Mouse (Mus musculus) intestine, embryonic 15.5 days (tissue): ENCODE data around the gene Sema7a. TPM values are rescaled to one million over a fixed set of nuclear protein-coding genes. Genes with fewer than 3 reads are reported as not detected.
A peak's percentile ranks its signal among the peaks of the same experiment; 100 is the strongest.

Experiments used
- ATAC-seq: fragments of 200-750 bp; cut with Nextera tagmentation; 2 replicates; pipeline ENCODE4 v1.8.0; 2017; ENCODE audit warnings: moderate TSS enrichment, moderate library complexity
- H3K27ac ChIP-seq: fragments of 300-500 bp; sonication (generic); 2 replicates; pipeline ENCODE4 v1.5.1; 2015; ENCODE audit warnings: mild to moderate bottlenecking, inconsistent platforms
- H3K27me3 ChIP-seq: fragments of 300-500 bp; sonication (generic); replicated peaks from 2 replicates; pipeline ENCODE4 v1.6.1; 2015; ENCODE audit warnings: inconsistent platforms
- H3K36me3 ChIP-seq: fragments of 300-500 bp; sonication (generic); 2 replicates; pipeline ENCODE4 v1.6.1; 2015; ENCODE audit warnings: inconsistent platforms
- H3K4me1 ChIP-seq: fragments of 300-500 bp; sonication (generic); replicated peaks from 2 replicates; pipeline ENCODE4 v1.6.1; 2015; ENCODE audit warnings: inconsistent platforms
- H3K4me2 ChIP-seq: fragments of 300-500 bp; sonication (generic); replicated peaks from 2 replicates; pipeline ENCODE4 v1.6.1; 2015; ENCODE audit warnings: mild to moderate bottlenecking, inconsistent platforms
- H3K4me3 ChIP-seq: fragments of 300-500 bp; sonication (generic); replicated peaks from 2 replicates; pipeline ENCODE4 v1.5.1; 2015; ENCODE audit warnings: inconsistent platforms
- H3K9ac ChIP-seq: fragments of 300-500 bp; sonication (generic); 2 replicates; pipeline ENCODE4 v1.6.1; 2015; ENCODE audit warnings: inconsistent platforms
- H3K9me3 ChIP-seq: fragments of 300-500 bp; sonication (generic); 2 replicates; pipeline ENCODE4 v1.6.1; 2016; ENCODE audit warnings: inconsistent platforms
- WGBS: fragments of 180-500 bp; shearing (Covaris S2); methylation state at CpG from one replicate; pipeline ENCODE4 v1.1.7; 2015; 5-methylcytosine and 5-hydroxymethylcytosine counted together
- polyA plus RNA-seq: library from polyadenylated mRNA; unstranded; fragments of >200 nt; fragmentation: Nextera tagmentation; extraction: Ambion mirVana; gene quantifications from 2 replicates; pipeline ENCODE4 v1.2.1, GENCODE M21; 2015

Sema7a gene
- polyA plus RNA-seq, 1 experiment from 2014 or later: 0.89 TPM

DNA sequence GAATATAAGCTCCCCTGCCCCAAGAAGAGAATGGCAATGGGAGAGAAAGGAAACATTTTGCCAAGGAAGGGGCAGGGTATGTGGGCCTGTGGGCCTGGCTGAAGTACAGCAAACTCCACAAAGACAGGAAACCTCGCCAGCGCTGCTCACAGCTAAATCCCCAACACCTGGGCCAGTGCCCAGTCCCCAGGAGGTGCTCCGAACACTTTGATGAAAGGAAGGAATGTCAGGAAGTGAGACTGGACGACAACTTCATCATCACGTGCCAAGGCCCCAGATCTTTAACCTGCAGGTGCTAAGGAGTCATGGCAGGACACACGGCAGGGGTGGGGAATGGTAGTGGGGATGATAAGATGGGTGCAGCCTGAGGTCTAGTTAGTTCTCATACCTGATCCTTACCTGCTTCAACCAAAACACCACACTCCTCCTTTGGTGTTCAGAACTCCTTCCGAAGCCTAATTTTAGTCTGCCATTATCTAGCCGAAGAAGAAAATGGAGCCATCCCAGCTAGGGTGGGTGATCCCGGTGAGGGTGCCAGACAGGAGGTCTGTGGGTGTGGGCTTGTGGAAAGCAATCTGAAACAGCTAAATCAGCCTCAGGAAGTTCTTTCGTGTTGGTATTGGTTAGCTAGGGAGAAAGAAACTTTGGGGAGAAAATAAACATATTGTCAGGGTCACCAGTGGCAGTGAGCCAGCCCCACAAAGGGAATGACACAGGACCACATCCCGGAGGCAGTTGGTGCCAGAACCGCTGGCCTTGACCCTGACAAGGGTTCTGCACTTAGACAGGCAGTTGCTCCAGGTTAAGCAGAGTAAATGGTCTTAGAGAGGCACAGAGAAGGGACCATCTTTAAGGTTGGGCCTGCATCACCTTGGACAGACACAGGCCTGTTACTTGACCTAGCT lies 25.6 kb downstream of the Sema7a start:
- peaks cover 27% of the 10 kb centered on the region for H3K4me1 ChIP-seq
- no peaks in the 10 kb centered on the region for H3K36me3 ChIP-seq
- H3K4me3 ChIP-seq: no peak overlapping the region
- no peak overlapping the region for H3K4me2 ChIP-seq
- 66% methylated on average over 12 of the region's 12 CpGs for WGBS
- no peaks in the 10 kb centered on the region for H3K27me3 ChIP-seq
- ATAC-seq: no peak
- no peak overlapping the region for H3K27ac ChIP-seq
- H3K9ac ChIP-seq: no peak overlapping the region
- H3K9me3 ChIP-seq: no peaks in the 10 kb centered on the region

DNA sequence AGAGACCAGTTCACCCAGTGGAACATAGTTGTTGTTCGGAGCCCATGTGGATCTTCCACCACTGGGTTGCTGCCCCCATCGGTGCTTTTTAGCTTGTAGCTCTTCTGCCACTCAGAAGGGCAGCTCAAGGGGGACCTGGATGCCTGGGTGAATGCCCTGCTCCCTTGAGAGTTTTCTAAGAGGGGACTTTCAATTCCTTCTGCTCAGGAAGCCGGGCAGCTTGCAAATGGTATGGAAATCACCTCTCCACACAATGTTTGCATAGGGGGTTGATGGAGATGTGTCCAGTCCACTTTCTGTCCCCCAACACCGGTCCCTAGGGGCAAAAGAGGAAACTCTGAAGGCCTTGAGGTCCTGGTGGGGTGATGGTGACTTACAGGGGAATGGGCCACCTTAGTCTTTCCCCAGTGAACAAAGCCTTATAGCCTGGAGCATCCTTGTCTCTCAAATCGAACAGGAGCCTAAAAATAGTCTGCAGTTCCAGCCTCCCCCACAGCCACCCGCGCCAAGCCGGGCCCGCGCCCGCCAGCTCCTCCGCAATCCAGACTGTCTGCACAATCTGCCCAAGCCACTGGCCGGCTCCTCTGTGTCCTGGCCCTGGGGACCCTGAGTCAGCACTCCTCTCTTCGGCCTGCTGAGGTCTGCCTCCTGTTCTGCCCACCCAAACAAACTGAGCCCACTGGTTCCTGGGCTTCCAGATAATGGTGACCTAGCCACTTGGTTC lies 27.5 kb downstream of the Sema7a start:
- H3K9ac ChIP-seq: no peak overlapping the region
- ATAC-seq: no peak
- no peak overlapping the region for H3K4me3 ChIP-seq
- H3K4me1 ChIP-seq: peaks cover 27% of the 10 kb centered on the region
- 78% methylated on average over 14 of the region's 14 CpGs for WGBS
- H3K4me2 ChIP-seq: no peak overlapping the region
- no peak overlapping the region for H3K27ac ChIP-seq
- H3K27me3 ChIP-seq: no peaks in the 10 kb centered on the region
- no peaks in the 10 kb centered on the region for H3K36me3 ChIP-seq
- H3K9me3 ChIP-seq: no peaks in the 10 kb centered on the region

DNA sequence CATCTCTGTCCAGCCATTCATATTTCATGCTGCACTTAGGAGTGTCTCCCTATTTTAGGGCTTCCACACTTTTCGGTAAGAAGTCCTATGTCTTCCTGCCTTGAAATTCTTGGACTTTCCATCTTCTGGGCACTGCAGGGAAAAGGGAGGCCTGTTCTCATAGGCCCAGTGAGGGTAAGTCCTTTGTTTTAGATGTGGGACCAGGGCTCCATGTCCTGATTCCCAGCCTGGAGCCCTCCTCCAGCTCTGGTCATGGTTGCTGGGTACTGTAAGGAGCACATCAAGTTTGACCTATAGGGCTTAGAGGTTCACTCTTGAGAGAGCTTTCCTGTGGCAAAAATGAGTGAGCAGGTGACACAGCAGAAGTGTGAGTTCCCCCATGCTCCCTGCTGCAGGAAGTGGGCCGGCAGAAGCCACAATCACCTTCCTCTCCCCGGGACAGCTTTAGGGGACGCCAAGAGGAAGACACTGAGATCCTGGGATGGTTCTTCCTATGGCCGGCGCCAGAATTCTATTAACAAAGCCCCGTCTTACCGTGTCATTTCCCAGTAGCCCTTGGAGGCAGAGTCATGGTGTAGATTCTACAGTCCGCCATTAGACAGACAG lies 28.4 kb downstream of the Sema7a start:
- Histone ChIP-seq H3K27ac (peak overlapping the region; percentile 62), H3K4me3 (no peak overlapping the region), H3K4me2 (0 out of 2 replicates have a peak overlapping the region, but pooled peaks have one; percentile 12), H3K9me3 (no peaks in the 10 kb centered on the region), H3K27me3 (no peaks in the 10 kb centered on the region), H3K36me3 (no peaks in the 10 kb centered on the region), H3K4me1 (peaks cover 33% of the 10 kb centered on the region), H3K9ac (no peak overlapping the region)
- ATAC-seq: no peak
- 89% methylated on average over 9 of the region's 9 CpGs for WGBS

DNA sequence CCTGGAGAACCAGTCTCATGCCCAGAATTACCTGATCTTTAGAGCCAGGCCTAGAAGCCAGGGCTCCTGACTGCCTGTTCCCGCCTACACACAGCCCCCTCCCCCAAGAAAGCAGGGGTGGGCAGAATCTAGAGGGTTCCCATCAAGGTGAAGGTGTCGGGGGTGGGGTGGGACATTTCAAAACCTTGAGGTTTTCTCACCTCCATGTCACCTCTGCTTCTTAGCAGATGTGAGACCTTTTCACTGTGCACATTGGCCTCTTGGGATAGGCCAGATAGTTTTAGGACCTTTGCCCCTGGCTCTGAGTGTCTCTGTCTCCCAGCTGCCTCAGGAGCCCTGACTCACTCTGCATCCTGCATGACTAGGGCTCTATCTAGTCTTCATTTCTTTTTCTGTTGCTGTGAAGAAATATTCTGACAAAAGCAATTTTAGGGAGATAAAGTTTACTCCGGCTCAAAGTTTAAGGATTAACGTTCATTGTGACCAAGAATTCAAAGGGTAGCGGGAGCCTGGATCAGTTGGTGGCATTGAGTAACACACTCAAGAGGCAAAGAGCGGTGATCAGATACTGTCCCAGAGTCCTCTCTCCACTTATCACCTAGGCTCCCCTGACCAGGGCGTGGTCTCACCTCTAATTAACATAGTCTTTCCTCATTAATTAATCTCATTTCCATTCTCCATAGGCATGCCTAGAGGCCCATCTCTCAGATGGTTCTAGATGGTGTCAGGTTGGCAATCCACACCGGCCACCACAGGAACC lies 29.1 kb downstream of the Sema7a start:
- WGBS: 78% methylated on average over 8 of the region's 8 CpGs
- no peaks in the 10 kb centered on the region for H3K27me3 ChIP-seq
- no peaks in the 10 kb centered on the region for H3K9me3 ChIP-seq
- H3K4me1 ChIP-seq: peaks cover 40% of the 10 kb centered on the region
- peak overlapping the region; percentile 62 for H3K27ac ChIP-seq
- H3K4me2 ChIP-seq: peak overlapping the region; percentile 12; the same call in 1 of the 2 replicates
- H3K4me3 ChIP-seq: no peak overlapping the region
- peak; percentile 85 for ATAC-seq
- H3K9ac ChIP-seq: no peak overlapping the region
- no peaks in the 10 kb centered on the region for H3K36me3 ChIP-seq

DNA sequence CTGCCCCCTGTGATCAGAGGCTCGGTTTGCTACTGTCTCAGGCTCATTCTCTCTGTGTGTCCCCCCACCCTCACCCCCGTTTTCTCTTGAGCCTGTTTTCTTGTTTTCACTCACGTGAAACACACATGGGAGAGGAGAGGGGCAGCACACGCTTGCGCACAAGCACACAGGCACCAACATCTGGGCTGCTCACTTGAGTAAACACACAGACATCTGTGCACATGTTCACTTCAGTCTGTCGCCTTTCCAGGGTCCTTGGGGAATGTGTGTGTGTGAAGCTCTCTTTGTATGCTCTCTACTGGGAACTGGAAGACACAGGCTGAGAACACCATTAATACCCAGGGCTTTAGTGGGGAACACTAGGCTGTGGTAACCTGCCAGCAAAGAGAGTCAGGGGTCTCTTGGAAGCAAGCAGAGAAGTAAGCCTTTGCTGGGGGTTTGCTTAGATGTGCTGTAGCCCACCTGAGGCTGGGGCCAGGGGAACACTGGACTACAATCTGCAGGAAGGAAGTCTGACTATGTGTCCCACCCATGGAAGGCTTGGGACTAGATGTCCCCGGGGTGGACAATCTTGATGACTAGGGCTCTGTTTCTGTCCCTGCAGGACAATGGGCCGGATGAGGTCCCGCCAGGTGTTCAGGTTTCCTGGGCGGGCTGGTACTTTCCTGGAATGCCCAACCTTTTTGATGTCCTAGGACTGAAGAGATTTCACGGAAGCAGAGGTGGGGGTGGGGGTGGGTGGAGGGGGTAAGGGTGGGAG lies 30.0 kb downstream of the Sema7a start:
- ATAC-seq: no peak

DNA sequence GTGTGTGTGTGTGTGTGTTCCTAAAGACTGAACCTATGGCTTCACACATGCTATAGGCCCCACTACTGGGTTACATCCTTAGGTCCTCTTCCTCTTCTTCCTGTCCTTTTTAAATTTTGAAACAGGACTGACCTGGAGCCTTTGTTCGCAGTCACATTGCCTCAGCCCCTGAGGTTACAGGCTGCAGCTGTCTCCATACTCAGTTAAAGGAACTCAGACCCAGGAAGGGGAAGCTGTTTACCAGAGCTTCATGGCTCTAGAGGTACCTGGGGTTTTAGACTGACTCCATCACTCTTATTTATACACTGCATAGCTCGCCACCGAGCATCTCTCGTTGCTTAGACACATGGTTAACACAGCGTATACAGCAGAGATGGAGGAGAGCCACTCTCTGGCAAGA lies 31.5 kb downstream of the Sema7a start:
- Histone ChIP-seq H3K9me3 (no peaks in the 10 kb centered on the region), H3K27me3 (no peaks in the 10 kb centered on the region), H3K4me2 (no peak overlapping the region), H3K4me3 (no peak overlapping the region), H3K4me1 (peaks cover 40% of the 10 kb centered on the region), H3K27ac (no peak overlapping the region), H3K9ac (no peak overlapping the region), H3K36me3 (no peaks in the 10 kb centered on the region)
- no peak for ATAC-seq
- 80% methylated on average over 5 of the region's 5 CpGs for WGBS

More for the DNA sequence above, 30.0 kb downstream of the Sema7a start:
- no peak overlapping the region for H3K27ac ChIP-seq
- H3K9me3 ChIP-seq: no peaks in the 10 kb centered on the region
- no peak overlapping the region for H3K4me2 ChIP-seq
- H3K27me3 ChIP-seq: no peaks in the 10 kb centered on the region
- peaks cover 42% of the 10 kb centered on the region for H3K4me1 ChIP-seq
- H3K36me3 ChIP-seq: no peaks in the 10 kb centered on the region
- H3K9ac ChIP-seq: no peak overlapping the region
- whole genome bisulfite sequencing: 73% methylated on average over 11 of the region's 11 CpGs
- no peak overlapping the region for H3K4me3 ChIP-seq

DNA sequence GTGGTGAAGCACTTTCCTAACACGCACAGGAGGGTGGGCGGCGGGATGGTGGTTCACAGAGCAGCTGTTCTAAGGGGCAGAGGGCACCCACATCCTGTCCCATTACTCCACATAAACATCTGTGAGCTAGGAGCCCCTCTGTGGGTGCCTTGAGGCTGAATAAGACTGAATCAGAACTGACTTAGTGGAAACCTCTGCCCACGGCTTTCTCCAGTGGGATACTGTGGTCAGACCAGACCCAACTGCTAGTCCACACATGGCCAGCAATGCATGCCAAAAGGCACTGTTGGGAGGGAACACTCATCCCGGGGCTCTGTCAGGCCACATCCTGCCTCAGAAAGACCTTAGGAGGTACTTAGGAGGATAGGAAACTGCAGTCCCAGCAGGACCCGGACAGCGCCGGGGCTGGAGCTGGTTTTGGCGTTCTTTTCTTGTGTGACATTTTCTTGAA lies 32.3 kb downstream of the Sema7a start:
- peak overlapping the region; percentile 32; the same call in 1 of the 2 replicates for H3K27ac ChIP-seq

DNA sequence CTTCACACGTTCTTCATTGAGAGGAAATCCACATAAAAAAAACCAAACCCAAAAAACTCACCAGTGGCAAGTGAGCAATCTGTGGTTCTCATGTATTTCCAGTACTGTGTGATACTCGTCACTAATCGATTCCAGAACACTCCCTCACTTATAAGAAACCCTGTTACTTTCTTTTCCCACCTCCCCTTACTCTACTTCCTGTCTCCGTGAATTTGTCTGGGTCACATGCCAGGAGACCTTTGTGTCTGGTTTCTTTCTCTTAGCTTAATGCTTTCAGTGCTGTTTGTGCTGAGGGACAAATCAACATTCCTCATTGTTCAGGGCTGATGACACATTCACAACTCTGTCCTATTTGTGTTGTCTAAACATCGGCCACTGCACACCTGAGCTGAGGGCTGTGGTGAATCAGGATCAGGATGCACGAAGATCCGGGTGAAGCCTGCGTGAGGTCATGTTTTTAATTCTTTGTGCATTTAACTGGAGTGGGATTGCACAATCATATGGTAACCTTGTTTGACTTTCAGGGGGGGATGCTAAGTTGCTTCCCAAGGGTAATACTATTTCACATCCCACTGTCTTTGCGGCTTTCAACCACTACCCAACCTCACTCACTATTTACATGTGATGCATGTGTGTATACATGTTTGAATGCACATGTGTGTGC lies 33.0 kb downstream of the Sema7a start:
- Histone ChIP-seq H3K36me3 (no peaks in the 10 kb centered on the region), H3K27me3 (no peaks in the 10 kb centered on the region), H3K9ac (no peak overlapping the region), H3K4me1 (peaks cover 40% of the 10 kb centered on the region), H3K4me2 (no peak overlapping the region), H3K9me3 (no peaks in the 10 kb centered on the region), H3K27ac (peak overlapping the region; percentile 32; the same call in 1 of the 2 replicates), H3K4me3 (no peak overlapping the region)
- ATAC-seq: no peak
- WGBS: 42% methylated on average over 9 of the region's 9 CpGs

More for the DNA sequence above, 32.3 kb downstream of the Sema7a start:
- no peaks in the 10 kb centered on the region for H3K27me3 ChIP-seq
- H3K9me3 ChIP-seq: no peaks in the 10 kb centered on the region
- no peaks in the 10 kb centered on the region for H3K36me3 ChIP-seq
- H3K9ac ChIP-seq: no peak overlapping the region
- H3K4me2 ChIP-seq: no peak overlapping the region
- no peak overlapping the region for H3K4me3 ChIP-seq
- 60% methylated on average over 9 of the region's 9 CpGs for WGBS
- ATAC-seq: no peak
- H3K4me1 ChIP-seq: peaks cover 40% of the 10 kb centered on the region

DNA sequence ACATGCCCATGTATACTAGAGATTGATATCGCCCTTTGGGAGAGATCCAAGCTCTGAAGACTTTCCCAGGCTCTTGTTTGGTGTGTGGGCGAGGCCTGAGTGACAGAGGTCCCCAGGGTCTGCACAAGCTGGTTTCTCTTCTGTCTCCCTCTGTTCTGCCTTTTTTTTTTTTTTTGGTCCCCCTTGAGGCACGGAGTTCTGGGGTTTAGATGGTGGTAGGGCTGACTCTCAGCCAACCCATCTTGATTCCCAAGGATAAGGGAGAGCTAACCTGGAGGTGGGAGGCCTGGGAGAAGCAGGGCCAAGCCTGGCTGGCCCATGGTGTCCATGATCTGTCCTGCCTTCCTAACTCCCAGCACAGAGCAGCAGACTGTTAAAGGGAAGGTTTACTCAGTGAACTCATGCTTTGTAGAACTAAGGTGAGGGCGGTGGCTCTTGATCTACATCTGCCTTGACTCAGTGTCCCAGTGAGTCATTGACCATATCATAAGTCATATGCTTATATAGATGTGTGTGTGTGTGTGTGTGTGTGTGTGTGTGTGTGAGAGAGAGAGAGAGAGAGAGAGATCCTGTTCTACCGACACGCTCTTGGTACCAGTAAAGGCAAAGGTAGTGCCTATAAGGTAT lies 33.6 kb downstream of the Sema7a start:
- no peaks in the 10 kb centered on the region for H3K9me3 ChIP-seq
- WGBS: 81% methylated on average over 6 of the region's 6 CpGs
- H3K4me1 ChIP-seq: peaks cover 35% of the 10 kb centered on the region
- H3K27ac ChIP-seq: no peak overlapping the region
- no peak for ATAC-seq
- no peak overlapping the region for H3K4me2 ChIP-seq
- H3K9ac ChIP-seq: no peak overlapping the region
- H3K4me3 ChIP-seq: no peak overlapping the region
- H3K36me3 ChIP-seq: no peaks in the 10 kb centered on the region
- H3K27me3 ChIP-seq: no peaks in the 10 kb centered on the region

DNA sequence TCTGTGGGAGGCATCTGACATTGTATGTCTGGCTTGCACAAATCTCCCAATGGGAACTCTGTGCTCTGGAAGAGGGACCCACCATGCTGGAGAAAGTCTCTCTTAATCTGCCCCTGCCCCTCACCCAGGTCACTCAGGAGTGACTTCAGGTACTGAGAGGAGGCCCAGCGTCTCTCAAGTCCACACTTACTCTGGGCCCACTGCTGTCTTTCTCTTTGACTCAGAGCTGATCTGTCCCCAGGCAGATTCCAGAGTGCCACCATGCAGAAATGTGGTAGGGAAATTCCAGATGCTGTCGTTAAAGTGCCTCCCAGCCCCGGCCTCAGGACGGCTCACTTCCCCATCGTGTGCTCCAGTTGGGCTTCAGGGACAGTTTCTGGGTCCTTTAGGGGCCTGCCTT lies 34.3 kb downstream of the Sema7a start:
- Histone ChIP-seq H3K4me1 (peaks cover 35% of the 10 kb centered on the region), H3K9ac (no peak overlapping the region), H3K27me3 (no peaks in the 10 kb centered on the region), H3K36me3 (no peaks in the 10 kb centered on the region), H3K27ac (no peak overlapping the region), H3K4me3 (no peak overlapping the region), H3K9me3 (no peaks in the 10 kb centered on the region), H3K4me2 (no peak overlapping the region)
- no peak for ATAC-seq
- 57% methylated on average over 5 of the region's 5 CpGs for WGBS
